Comparison of ENCODE assay signal across 19 mouse cellular contexts in the genomic region with DNA sequence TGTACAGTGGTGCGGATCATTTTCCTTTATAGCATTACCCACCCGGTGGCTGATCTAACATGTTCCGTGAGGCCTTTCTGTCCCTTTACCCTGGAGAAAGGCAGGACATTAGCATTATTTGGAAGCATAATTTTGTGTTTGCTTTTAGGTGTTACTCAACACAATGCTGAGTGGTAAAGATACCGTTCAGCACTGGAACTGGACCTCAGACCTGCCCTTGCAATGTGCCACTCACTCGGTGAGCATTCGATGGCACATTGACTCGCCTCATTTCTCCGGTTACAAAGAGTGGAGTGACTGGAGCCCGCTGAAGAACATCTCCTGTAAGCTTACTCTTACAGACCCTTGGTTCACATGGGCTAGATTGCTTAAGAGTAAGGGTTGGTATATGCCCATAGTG.
"Had no signal": no experiment of that assay in that cellular context is flagged by ENCODE, and none has a peak within 500 bp of the region (broad histone marks: within the 10 kb centered on the region; RNA-seq: fewer than 3 reads in every experiment).

No protein-coding gene starts in this region.

- H3K9ac ChIP-seq: limb, embryonic 12.5 days; limb, embryonic 15.5 days; neural tube, embryonic 12.5 days; neural tube, embryonic 15.5 days; stomach, embryonic 15.5 days had no signal

- H3K27me3 ChIP-seq: limb, embryonic 15.5 days; neural tube, embryonic 12.5 days; neural tube, embryonic 15.5 days; stomach, embryonic 15.5 days had no signal

- DNase-seq: kidney, adult 18-20 months; kidney, postnatal 10 days; kidney, postnatal 36 days; layer of hippocampus, postnatal 36 days; left cerebral cortex, postnatal 4 days; lung, adult 2 months; lung, postnatal 4 days; midbrain, embryonic 14.5 days; right cerebral cortex, adult 18-20 months; right cerebral cortex, postnatal 25 days; spleen, adult 18-20 months; thymus, adult 18-20 months; thymus, postnatal 4 days had no signal

- H3K9me3 ChIP-seq: limb, embryonic 12.5 days; limb, embryonic 15.5 days; neural tube, embryonic 12.5 days; neural tube, embryonic 15.5 days; stomach, embryonic 15.5 days had no signal

- H3K4me3 ChIP-seq: limb, embryonic 12.5 days; limb, embryonic 15.5 days; neural tube, embryonic 12.5 days; neural tube, embryonic 15.5 days; stomach, embryonic 15.5 days had no signal

- H3K4me2 ChIP-seq: limb, embryonic 12.5 days; limb, embryonic 15.5 days; midbrain, embryonic 11.5 days; neural tube, embryonic 12.5 days; neural tube, embryonic 15.5 days; stomach, embryonic 15.5 days had no signal

- H3K27ac ChIP-seq: limb, embryonic 12.5 days; limb, embryonic 15.5 days; neural tube, embryonic 12.5 days; neural tube, embryonic 15.5 days; stomach, embryonic 15.5 days had no signal

- H3K4me1 ChIP-seq: neural tube, embryonic 12.5 days; neural tube, embryonic 15.5 days; stomach, embryonic 15.5 days had no signal
